Mouse (Mus musculus) G1E-ER4 (cell line): ENCODE measurements at regions not wholly inside any gene's neighbourhood (a gene's known extent, or its start where the extent isn't known, plus 50 kb on each side); places are given as distances from the start of the nearest gene placed in this dataset.

Experiments used
- GATA1 ChIP-seq: IDR thresholded peaks from one replicate; pipeline ENCODE4 v1.8.0; 2012; ENCODE audit warnings: low read length, inconsistent platforms

GRCm38 (mm10) chr13:119280622-119281021, 147.8 kb upstream of the Paip1 start:
- no peak for TF ChIP-seq GATA1

DNA sequence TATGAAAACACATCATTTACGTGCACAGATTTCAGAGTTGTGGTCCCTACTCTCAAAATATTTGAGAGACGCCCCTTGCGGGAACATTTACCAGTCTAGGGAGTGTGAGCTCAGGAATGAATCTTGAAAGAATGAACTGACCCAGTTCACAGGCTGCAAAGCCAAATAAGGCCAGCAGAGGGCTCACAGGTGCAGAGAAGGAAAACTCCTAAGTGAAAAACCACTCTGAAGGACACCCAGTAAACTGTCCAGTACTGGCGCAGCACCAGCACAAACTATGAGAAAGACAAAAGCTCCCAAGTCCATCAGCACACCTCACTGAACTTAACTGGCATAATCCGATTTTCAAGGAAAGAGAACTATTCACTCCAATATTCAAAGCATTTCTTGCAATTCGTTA, 145.0 kb upstream of the Paip1 start:
- no peak for TF ChIP-seq GATA1

GRCm38 (mm10) chr13:119309238-119309637, 119.2 kb upstream of the Paip1 start:
- TF ChIP-seq GATA1: no peak

DNA sequence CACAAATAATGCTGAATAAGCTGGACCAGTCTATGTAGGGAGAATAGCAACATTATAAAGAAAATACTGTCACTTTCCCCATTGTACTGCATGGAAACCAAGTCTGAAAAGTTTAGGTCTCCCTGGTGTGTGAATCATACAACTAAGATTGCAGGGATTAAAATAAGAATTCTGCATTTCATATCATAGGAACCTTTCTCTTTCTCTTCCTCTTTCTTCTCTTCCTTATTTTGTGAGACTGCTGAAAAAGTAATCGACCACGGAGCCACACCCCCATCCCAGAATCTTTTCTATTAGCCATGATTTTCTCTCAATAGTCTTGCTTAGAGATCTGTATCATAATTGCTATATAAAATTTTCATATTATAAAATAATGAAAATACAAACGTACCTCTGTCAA, 118.4 kb upstream of the Paip1 start:
- no peak for TF ChIP-seq GATA1

DNA sequence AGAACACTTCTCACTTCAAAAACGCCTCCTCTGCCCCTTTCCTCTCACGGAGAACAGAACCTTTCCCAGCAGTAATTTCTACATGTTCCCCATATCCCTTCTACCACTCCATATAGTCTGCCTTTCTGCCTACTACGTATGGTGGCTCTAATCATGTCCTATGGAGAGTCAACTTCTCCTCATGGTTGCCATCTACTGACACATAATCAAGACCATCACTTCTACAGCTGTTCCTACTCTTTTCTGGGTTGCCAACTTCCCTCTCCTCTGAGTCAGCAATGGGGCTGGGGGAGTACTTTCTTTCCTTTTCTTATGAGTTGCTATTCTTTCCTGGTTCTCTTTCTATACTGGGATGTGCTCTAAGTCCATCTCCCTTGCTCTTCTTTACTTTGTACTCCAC, 114.0 kb upstream of the Paip1 start:
- TF ChIP-seq GATA1: no peak

DNA sequence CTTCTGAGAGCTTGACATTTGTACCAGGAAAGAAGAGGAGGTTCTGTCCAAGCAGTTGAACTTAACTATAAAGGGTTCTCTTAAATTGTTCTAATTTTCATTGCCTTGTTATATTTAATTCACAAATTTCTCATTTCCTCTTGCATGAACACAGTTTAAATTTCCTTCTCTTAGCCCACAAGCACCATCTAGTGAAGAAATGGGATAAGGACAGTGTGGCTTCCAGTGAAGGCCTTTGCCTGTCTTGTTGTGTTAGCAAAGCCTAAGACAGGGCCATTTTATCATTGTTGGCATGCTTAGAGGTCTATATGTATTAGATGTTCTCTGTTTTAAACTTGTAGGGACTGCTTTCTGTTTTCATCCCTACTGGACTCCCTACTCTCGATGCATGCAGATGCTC, 110.0 kb upstream of the Paip1 start:
- no peak for TF ChIP-seq GATA1

DNA sequence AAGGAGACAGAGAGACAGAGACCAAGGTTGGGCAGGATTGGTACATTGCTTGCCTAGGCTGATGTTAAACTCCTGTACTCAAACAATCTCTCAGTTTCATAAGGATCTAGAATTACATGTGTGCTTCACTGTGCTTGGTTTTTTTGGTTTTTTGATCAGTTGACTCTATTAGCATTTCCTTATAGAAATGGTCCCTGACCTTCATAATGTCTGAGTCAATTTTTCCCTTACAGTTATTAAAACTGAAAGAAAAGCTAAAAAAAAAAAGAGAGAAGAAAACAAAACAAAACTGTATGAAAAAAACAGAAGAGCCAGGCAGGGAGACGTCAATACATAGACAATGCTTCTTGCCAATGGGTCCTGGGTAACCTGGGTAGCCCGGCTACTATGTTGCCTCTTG, 102.9 kb upstream of the Paip1 start:
- no peak for TF ChIP-seq GATA1

GRCm38 (mm10) chr13:119326877-119327625, 101.3 kb upstream of the Paip1 start:
- TF ChIP-seq GATA1: no peak

DNA sequence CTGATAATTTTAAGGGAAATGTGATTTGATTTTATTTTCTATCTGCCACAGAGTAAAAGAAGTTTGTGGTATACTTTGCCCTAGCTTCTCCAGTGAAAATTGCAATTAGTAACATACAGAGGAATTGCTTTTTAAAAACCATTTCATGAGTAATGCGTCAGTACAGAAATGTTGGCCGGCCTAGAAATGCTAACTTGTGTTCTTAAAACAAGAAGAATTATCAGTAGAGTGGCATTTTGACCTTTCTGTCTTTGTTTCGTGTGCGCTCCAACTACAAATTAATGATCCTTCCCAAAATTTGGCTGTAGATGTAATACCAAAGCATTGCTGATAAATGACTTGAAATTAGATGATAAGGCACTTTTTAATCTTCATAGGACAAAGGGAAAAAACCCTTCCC, 99.7 kb upstream of the Paip1 start:
- TF ChIP-seq GATA1: no peak

DNA sequence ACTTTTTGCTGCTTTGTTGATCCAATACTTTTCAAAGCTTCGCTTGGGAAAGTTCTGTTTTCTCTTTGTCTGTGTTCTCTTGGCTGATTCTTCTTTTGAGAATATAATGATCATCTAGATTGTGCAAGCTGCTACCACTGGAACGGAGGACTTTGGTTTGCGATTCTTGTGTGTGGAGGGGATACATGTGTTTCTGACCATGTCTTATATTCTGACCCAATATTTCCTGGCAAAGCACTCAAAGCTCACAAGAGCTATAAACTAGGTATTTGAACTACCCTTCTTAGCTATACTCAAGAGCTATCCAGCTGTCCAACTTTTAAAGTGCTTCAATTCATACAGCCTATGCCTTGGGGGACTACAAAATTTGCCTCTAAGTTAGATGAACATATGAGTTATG, 96.6 kb upstream of the Paip1 start:
- TF ChIP-seq GATA1: no peak

- no peak for TF ChIP-seq GATA1
These were observed 94.5 kb upstream of the Paip1 start for GRCm38 (mm10) chr13:119333915-119334314.

GRCm38 (mm10) chr13:119337861-119338260, 90.5 kb upstream of the Paip1 start:
- no peak for TF ChIP-seq GATA1

DNA sequence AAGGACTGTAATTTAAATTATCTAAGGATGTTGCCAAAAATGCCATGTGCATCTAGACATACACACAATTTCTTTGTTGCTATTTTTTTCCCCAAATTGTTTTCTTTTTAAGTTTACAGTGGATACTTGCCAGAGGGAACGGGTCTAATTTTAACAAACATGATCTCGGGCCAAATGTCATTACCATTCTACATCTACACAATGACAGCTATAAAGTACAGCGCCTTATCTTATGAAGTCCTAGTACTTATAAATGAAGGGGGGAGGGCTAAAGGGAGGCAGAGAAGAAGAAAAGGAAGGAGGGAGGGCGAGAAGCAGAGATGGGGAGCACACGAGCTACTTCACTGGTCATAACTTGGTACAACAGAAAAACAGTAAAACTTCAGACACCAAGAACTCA, 89.4 kb upstream of the Paip1 start:
- no peak for TF ChIP-seq GATA1

GRCm38 (mm10) chr13:119339762-119340161, 88.6 kb upstream of the Paip1 start:
- TF ChIP-seq GATA1: no peak

- no peak for TF ChIP-seq GATA1
These were observed 86.6 kb upstream of the Paip1 start for GRCm38 (mm10) chr13:119341833-119342232.

GRCm38 (mm10) chr13:119342761-119343160, 85.6 kb upstream of the Paip1 start:
- no peak for TF ChIP-seq GATA1

DNA sequence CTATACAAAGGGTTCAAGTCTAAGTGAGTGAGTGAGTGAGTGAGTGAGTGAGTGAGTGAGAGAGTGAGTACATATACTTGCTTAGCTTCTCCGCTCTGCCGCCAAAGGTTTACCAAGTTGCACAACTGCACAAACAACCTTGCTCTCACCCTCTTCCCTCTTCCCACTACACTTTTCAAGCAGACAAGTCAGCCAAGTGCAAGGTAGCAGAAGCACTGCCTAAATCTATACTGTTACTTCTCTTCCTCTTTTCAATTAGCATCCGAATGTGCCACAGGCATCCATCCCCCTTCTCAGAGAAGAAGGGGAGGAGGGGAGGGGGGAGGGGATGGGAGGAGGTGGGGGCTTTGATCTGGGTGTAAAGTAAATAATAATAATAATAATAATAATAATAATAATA, 80.4 kb upstream of the Paip1 start:
- TF ChIP-seq GATA1: no peak

DNA sequence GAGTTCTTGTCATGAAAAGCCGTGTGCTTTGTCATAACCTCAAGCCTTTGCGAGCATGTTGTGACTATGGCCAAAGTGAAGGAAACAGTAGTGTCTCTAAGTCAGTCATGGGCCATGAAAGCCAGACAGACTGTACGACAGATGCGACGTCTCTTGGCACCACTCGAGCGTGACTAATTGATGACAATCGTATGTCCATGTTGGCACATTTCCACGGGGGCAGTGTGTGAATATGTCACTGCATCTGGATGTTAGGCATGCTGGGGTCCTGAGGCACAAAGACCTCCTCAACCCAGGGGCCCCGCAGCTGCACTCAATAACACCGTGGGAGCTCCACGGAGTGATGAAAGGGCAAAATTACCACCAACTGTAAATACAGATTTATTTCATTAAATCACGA, 77.1 kb upstream of the Paip1 start:
- TF ChIP-seq GATA1: no peak
